Mouse (Mus musculus) C2C12 (cell line): ENCODE data around the gene Gpr153.

Experiments
- CTCF ChIP-seq: IDR thresholded peaks from one replicate; pipeline ENCODE4 v1.5.1; 2011; ENCODE audit not compliant: control insufficient read depth, insufficient read depth, insufficient read length
- FOSL1 ChIP-seq: IDR thresholded peaks from one replicate; pipeline ENCODE4 v1.8.0; 2011; ENCODE audit warnings: mild to moderate bottlenecking, low read length; ENCODE audit not compliant: poor library complexity, insufficient read depth, severe bottlenecking
- MYOD1 ChIP-seq: IDR thresholded peaks from one replicate; pipeline ENCODE4 v1.6.1; 2011; ENCODE audit warnings: low read depth; ENCODE audit not compliant: control insufficient read depth, insufficient read length
- USF1 ChIP-seq: IDR thresholded peaks from one replicate; pipeline ENCODE4 v1.6.1; 2011; ENCODE audit warnings: low read depth, mild to moderate bottlenecking, control low read depth, moderate library complexity

GRCm38 (mm10) chr4:152266236-152266895, 7.7 kb upstream of the Gpr153 start:
- TF ChIP-seq USF1, result no peak
- TF ChIP-seq CTCF, result no peak
- no peak for TF ChIP-seq MYOD1
- TF ChIP-seq FOSL1, result no peak
